Mouse (Mus musculus) spleen, postnatal 14 days (tissue): ENCODE data around the gene Sec22c.

Source experiments
- DNase-seq, 2 experiments: peaks; one replicate each; pipeline ENCODE4 v3.0.0; 2021 to 2022; ENCODE audit warnings: low spot score in 2 of 2

Sec22c gene

GRCm38 (mm10) chr9:121704646-121705625 lies at the start of gene Sec22c:
Sec22c (minus strand) TSS chr9:121705490.
- peak; percentile 86 for DNase-seq

GRCm38 (mm10) chr9:121754624-121755023 lies 49.3 kb upstream of the Sec22c start:
- DNase-seq: no peak

- DNase-seq: no peak
Measured at GRCm38 (mm10) chr9:121752774-121753173, 47.5 kb upstream of the Sec22c start.

GRCm38 (mm10) chr9:121744051-121744450 lies 38.8 kb upstream of the Sec22c start:
- DNase-seq: no peak

- no peak for DNase-seq
Measured at GRCm38 (mm10) chr9:121741168-121741567, 35.9 kb upstream of the Sec22c start.

- DNase-seq: no peak
Measured at GRCm38 (mm10) chr9:121740490-121740889, 35.2 kb upstream of the Sec22c start.

GRCm38 (mm10) chr9:121719347-121720331 lies 14.3 kb upstream of the Sec22c start:
- DNase-seq: no peak

GRCm38 (mm10) chr9:121718792-121719318 lies 13.6 kb upstream of the Sec22c start, which contains the start of gene Nktr:
Nktr (plus strand) TSS chr9:121719169.
- peak; percentile 92 to 94 for DNase-seq

GRCm38 (mm10) chr9:121718070-121718705 lies 12.9 kb upstream of the Sec22c start:
- no peak for DNase-seq

GRCm38 (mm10) chr9:121717048-121717447 lies 11.8 kb upstream of the Sec22c start:
- DNase-seq: no peak

- no peak for DNase-seq
Measured at GRCm38 (mm10) chr9:121710584-121710975, 5.3 kb upstream of the Sec22c start.

- DNase-seq: peak; percentile 93 to 97
Measured at GRCm38 (mm10) chr9:121709898-121710583, 4.8 kb upstream of the Sec22c start, which contains the start of gene Ss18l2. Ss18l2 (plus strand) TSS chr9:121710329.

- no peak for DNase-seq
Measured at GRCm38 (mm10) chr9:121708506-121709486, 3.5 kb upstream of the Sec22c start.

- no peak for DNase-seq
Measured at GRCm38 (mm10) chr9:121707801-121708200, 2.5 kb upstream of the Sec22c start.

GRCm38 (mm10) chr9:121706029-121706675 lies 862 bp upstream of the Sec22c start:
- no peak for DNase-seq

GRCm38 (mm10) chr9:121704261-121704645 lies 1.0 kb downstream of the Sec22c start:
- DNase-seq: no peak

GRCm38 (mm10) chr9:121697150-121698049 lies 7.9 kb downstream of the Sec22c start:
- DNase-seq: peak; percentile 50 to 70

GRCm38 (mm10) chr9:121696626-121697025 lies 8.7 kb downstream of the Sec22c start:
- no peak for DNase-seq
